Mouse (Mus musculus): ENCODE data around the gene Kcp.

DNA sequence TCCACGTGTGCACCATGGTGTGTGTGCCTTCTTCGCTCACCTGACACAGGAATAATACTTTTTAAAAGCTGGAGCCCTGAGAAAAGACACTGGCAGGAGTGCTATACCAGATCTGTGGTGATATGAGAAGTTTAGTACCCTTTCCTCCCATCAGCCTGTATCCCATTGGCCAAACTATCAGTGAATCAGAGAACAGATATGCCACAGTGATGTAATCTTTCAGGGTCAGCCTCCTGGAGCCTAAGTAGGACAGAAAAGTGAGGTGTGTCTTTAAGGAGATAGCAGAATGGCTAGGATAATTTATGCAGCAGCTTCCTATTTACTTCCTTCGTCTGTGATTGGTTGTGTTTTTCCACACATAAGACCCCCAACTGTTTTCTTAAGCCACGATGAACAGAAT is 79.6 kb downstream of the Kcp start:
- TF ChIP-seq CTCF (IDR thresholded peaks at IDR 0.05; ENCODE audit: borderline replicate concordance, control insufficient read depth, extremely low read depth, insufficient read depth, low read length, poor library complexity), result no peak
- no peak for TF ChIP-seq POLR2A (IDR thresholded peaks at IDR 0.05; ENCODE audit: control insufficient read depth, extremely low read depth, insufficient read depth, low read length, poor library complexity)

Data from thymus, adult 2 months (tissue).